Comparison of ENCODE assay signal across 8 mouse cellular contexts in genomic region chr16:21412593-21413047, GRCm38 (mm10). TPM values are rescaled to one million over a fixed set of nuclear protein-coding genes. Genes with fewer than 3 reads are reported as not detected.
DNase-seq lines count a peak whose midpoint lies in the region; ATAC-seq lines count a peak whose summit lies in the region.

No protein-coding gene starts in this region.

- H3K9ac ChIP-seq in kidney, embryonic 15.5 days: no peak overlapping the region

- H3K27ac ChIP-seq in kidney, embryonic 15.5 days: no peak overlapping the region

- H3K36me3 ChIP-seq in kidney, embryonic 15.5 days: no peaks in the 10 kb centered on the region
- H3K36me3 ChIP-seq in splenic B cell, adult 2 months (ENCODE audit: control insufficient read depth, insufficient read depth, low read length, poor library complexity, severe bottlenecking): no peaks in the 10 kb centered on the region

- H3K9me3 ChIP-seq in kidney, embryonic 15.5 days (replicated peaks): no peaks in the 10 kb centered on the region

- DNase-seq in A20 (ENCODE audit: low read depth, low spot score) (peak; percentile 88), liver (peak; percentile 82)
- DNase-seq in adrenal gland, postnatal 10 days: peak; percentile 80
- peak; percentile 80 for DNase-seq in embryo, embryonic 9.5 days (ENCODE audit: extremely low spot score)
- DNase-seq in heart, adult 9 months (ENCODE audit: low spot score in 2 of 2): peak; percentile 39 to 74
- DNase-seq in monocyte, adult 2 months (ENCODE audit: low read depth in 1 of 2, low spot score in 2 of 2): peak; percentile 27 to 61
- peak; percentile 91 for DNase-seq in splenic B cell, adult 2 months (ENCODE audit: low read depth, low spot score)

- no peaks in the 10 kb centered on the region for H3K4me1 ChIP-seq in kidney, embryonic 15.5 days

- H3K4me2 ChIP-seq in kidney, embryonic 15.5 days: no peak overlapping the region

- no peaks in the 10 kb centered on the region; the same call in 1 of the 2 replicates for H3K27me3 ChIP-seq in kidney, embryonic 15.5 days
- no peaks in the 10 kb centered on the region for H3K27me3 ChIP-seq in splenic B cell, adult 2 months (ENCODE audit: control insufficient read depth, insufficient read depth, low read length, poor library complexity, severe bottlenecking)

- H3K4me3 ChIP-seq in kidney, embryonic 15.5 days (replicated peaks): no peak overlapping the region

- peak; percentile 78; the same call in 1 of the 2 replicates for ATAC-seq in kidney, embryonic 15.5 days (replicated peaks; ENCODE audit: low FRiP score)

- WGBS in kidney, embryonic 15.5 days: 18% methylated on average over 8 of the region's 8 CpGs

RNA-seq across cellular contexts. Expression of gene Vps8, which starts 10.3 kb away (rescaled TPM):
- 10 to 100 TPM; 16.3 to 18.2 TPM for total RNA-seq in adrenal gland, postnatal 10 days (2021)
- polyA plus RNA-seq in kidney, embryonic 15.5 days (2015; fragmentation: Nextera tagmentation; extraction: Ambion mirVana): 14.1 and 15.5 TPM in 2 replicates
